Mouse (Mus musculus) heart, embryonic 16.5 days (tissue): ENCODE measurements at regions not wholly inside any gene's neighbourhood (a gene's known extent, or its start where the extent isn't known, plus 50 kb on each side); places are given as distances from the start of the nearest gene placed in this dataset.

Experiments used
- ATAC-seq: fragments of 200-750 bp; cut with Nextera tagmentation; replicated peaks from 2 replicates; pipeline ENCODE4 v1.8.0; 2017; ENCODE audit warnings: moderate number of reproducible peaks; ENCODE audit not compliant: insufficient read depth, low FRiP score; ENCODE audit errors: extremely low read depth
- H3K27ac ChIP-seq: fragments of 300-500 bp; sonication (generic); 2 replicates; pipeline ENCODE4 v1.5.1; 2014; ENCODE audit warnings: mild to moderate bottlenecking, low read length, control low read depth, moderate library complexity
- H3K27me3 ChIP-seq: fragments of 300-500 bp; sonication (generic); 2 replicates; pipeline ENCODE4 v1.6.1; 2014; ENCODE audit warnings: low read length, mixed read lengths; ENCODE audit not compliant: control insufficient read depth, insufficient read depth
- H3K36me3 ChIP-seq: fragments of 300-500 bp; sonication (generic); 2 replicates; pipeline ENCODE4 v1.6.1; 2014; ENCODE audit not compliant: control insufficient read depth, insufficient read depth
- H3K4me1 ChIP-seq: fragments of 300-500 bp; sonication (generic); 2 replicates; pipeline ENCODE4 v1.6.1; 2014; ENCODE audit warnings: low read length, mixed read lengths; ENCODE audit not compliant: control insufficient read depth, insufficient read depth
- H3K4me2 ChIP-seq: fragments of 300-500 bp; sonication (generic); 2 replicates; pipeline ENCODE4 v1.6.1; 2014; ENCODE audit warnings: low read depth, mild to moderate bottlenecking, control low read depth, low read length
- H3K4me3 ChIP-seq: fragments of 300-500 bp; sonication (generic); 2 replicates; pipeline ENCODE4 v1.5.1; 2014; ENCODE audit warnings: mild to moderate bottlenecking, control low read depth, low read length
- H3K9ac ChIP-seq: fragments of 300-500 bp; sonication (generic); 2 replicates; pipeline ENCODE4 v1.6.1; 2014; ENCODE audit warnings: low read length, control low read depth
- H3K9me3 ChIP-seq: fragments of 300-500 bp; sonication (generic); replicated peaks from 2 replicates; pipeline ENCODE4 v1.6.1; 2016; ENCODE audit warnings: low read length; ENCODE audit not compliant: control insufficient read depth
- WGBS: fragments of 180-500 bp; shearing (Covaris S2); extraction: QIAGEN DNeasy Blood & Tissue Kit; methylation state at CpG from one replicate; pipeline ENCODE4 v1.1.7; 2014; 5-methylcytosine and 5-hydroxymethylcytosine counted together

DNA sequence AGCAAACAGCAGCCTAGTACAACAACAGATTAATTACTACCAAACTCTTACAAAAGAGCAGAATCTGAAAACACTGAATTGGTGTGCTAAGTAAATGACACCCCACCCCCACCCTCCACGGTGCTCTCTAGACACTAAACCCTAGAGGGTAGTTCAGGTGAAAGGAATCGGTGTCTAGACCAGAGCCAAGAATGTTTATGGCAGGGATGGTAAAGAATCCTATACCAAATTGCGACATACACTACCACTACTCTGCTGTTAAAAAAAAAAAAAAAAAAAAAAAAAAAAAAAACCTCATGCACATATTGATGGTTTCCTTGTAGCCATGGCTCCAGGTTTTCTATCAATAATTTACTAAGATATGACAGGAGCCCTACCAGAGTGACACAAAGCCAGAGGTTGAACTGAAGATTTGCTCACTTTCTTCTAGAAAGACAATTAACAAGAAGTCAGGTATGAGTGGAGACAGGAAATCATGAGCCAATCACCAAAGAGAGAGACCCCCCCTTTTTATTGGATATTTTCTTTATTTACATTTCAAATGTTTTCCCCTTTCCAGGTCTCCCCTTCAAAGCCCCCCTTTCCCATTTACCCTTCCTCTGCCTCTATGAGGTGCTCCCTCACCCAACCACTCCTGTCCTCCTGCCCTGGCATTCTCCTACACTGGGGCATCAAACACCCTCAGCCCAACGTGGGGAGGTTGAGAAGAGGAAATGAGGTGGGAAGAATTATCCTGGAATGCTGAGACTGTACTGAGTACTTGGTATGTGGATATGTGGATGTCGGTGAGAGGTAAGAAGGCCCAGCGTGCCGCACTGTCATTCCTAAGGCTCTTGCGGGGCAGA, 87.6 kb upstream of the Cerkl start:
- no peak overlapping the region for H3K4me2 ChIP-seq
- no peak for ATAC-seq
- H3K9ac ChIP-seq = no peak overlapping the region
- H3K36me3 ChIP-seq = no peaks in the 10 kb centered on the region
- H3K27ac ChIP-seq = no peak overlapping the region; the same call in 1 of the 2 replicates
- no peak overlapping the region for H3K4me3 ChIP-seq
- 80% methylated on average over 8 of the region's 8 CpGs for WGBS
- H3K4me1 ChIP-seq = peaks cover 26% of the 10 kb centered on the region
- no peaks in the 10 kb centered on the region for H3K9me3 ChIP-seq
- no peaks in the 10 kb centered on the region for H3K27me3 ChIP-seq

GRCm38 (mm10) chr2:79544793-79545260, 88.2 kb upstream of the Cerkl start:
- no peaks in the 10 kb centered on the region for H3K9me3 ChIP-seq
- H3K4me2 ChIP-seq = no peak overlapping the region
- no peaks in the 10 kb centered on the region for H3K27me3 ChIP-seq
- no peak overlapping the region for H3K4me3 ChIP-seq
- no peak overlapping the region for H3K9ac ChIP-seq
- H3K4me1 ChIP-seq = peaks cover 26% of the 10 kb centered on the region
- 31% methylated on average over 4 of the region's 4 CpGs for WGBS
- ATAC-seq = peak; percentile 67
- H3K27ac ChIP-seq = peak overlapping the region; percentile 39
- no peaks in the 10 kb centered on the region for H3K36me3 ChIP-seq

DNA sequence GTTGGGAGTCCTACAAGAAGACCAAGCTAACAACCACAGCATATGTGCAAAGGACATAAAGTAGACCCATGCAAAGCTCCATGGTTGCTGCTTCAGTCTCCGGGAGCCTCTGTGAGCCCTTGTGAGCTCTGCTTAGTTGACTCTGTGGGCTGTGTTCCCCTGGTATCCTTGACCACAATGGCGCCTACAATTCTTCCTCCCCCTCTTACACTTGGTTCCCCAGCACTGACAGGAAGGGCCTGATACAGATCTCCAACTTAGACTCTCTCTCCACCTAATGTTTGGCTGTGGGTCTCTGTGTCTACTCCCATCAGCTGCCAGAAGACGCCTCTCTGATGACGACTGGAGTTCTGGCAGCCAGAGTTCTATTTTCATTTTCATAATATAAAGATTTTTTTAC, 88.9 kb upstream of the Itprid2 start:
- Histone ChIP-seq H3K9me3 (no peaks in the 10 kb centered on the region), H3K4me2 (no peak overlapping the region), H3K27me3 (no peaks in the 10 kb centered on the region), H3K9ac (no peak overlapping the region), H3K4me1 (peaks cover 26% of the 10 kb centered on the region), H3K27ac (no peak overlapping the region), H3K4me3 (no peak overlapping the region), H3K36me3 (no peaks in the 10 kb centered on the region)
- 75% methylated on average over 4 of the region's 4 CpGs for WGBS
- ATAC-seq = no peak

DNA sequence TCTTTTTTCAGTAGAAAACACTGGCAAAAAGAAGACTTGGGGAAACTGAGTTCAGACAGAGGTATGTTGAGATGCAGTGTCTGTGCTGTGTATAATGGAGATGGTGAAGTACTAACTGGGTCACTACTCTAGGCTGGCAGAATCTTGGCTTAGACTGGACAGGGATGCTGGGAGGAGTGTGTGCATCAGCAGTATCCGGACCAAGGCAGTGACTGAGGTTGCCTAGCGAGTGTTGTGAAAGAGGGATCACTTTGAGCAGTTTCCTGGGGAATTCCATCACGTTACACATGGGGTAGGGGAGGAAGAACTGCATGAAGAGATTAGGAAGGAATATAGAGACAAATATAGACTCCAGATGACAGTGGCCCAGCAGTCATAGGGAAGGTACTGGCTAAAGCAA, 87.9 kb upstream of the Itprid2 start:
- Histone ChIP-seq H3K9me3 (no peaks in the 10 kb centered on the region), H3K9ac (no peak overlapping the region), H3K36me3 (no peaks in the 10 kb centered on the region), H3K27ac (no peak overlapping the region), H3K27me3 (no peaks in the 10 kb centered on the region), H3K4me3 (no peak overlapping the region), H3K4me2 (no peak overlapping the region), H3K4me1 (peaks cover 26% of the 10 kb centered on the region)
- no peak for ATAC-seq
- 37% methylated on average over 3 of the region's 3 CpGs for WGBS

- Histone ChIP-seq H3K9ac (no peak overlapping the region), H3K36me3 (no peaks in the 10 kb centered on the region), H3K4me3 (no peak overlapping the region), H3K27me3 (no peaks in the 10 kb centered on the region), H3K9me3 (no peaks in the 10 kb centered on the region), H3K4me2 (no peak overlapping the region), H3K27ac (no peak overlapping the region), H3K4me1 (peaks cover 26% of the 10 kb centered on the region)
- WGBS = 59% methylated on average over 8 of the region's 8 CpGs
- ATAC-seq = no peak
Measured at GRCm38 (mm10) chr2:79548039-79548600, 87.0 kb upstream of the Itprid2 start.

DNA sequence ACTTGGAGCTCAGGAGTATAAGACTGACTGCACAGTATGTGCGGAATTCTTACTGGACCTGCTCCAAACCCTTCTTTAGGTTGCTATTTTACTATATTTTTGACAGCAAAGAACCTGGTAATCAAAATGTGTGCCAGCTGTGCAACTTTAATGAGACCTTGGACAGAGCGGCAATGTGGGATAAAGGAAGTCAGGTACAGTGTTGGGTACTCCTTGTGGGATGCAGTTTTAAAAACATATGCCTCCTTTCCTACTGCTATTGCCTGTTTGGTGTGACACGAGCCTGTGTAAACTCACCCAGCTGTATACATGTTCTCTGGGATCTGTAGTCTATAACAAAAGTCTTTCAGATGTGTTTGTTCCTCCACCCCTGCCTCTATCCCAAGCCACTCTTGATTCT, 85.4 kb upstream of the Itprid2 start:
- Histone ChIP-seq H3K9ac (no peak overlapping the region), H3K9me3 (no peaks in the 10 kb centered on the region), H3K27ac (no peak overlapping the region), H3K36me3 (no peaks in the 10 kb centered on the region), H3K27me3 (no peaks in the 10 kb centered on the region), H3K4me3 (no peak overlapping the region), H3K4me2 (no peak overlapping the region), H3K4me1 (peaks cover 20% of the 10 kb centered on the region)
- WGBS = 81% methylated on average over 3 of the region's 3 CpGs
- ATAC-seq = no peak

GRCm38 (mm10) chr2:79550432-79550831, 84.7 kb upstream of the Itprid2 start:
- ATAC-seq = no peak; the same call in 1 of the 2 replicates
- no peaks in the 10 kb centered on the region for H3K27me3 ChIP-seq
- no peak overlapping the region for H3K27ac ChIP-seq
- no peaks in the 10 kb centered on the region for H3K9me3 ChIP-seq
- H3K9ac ChIP-seq = no peak overlapping the region
- H3K36me3 ChIP-seq = no peaks in the 10 kb centered on the region
- H3K4me2 ChIP-seq = no peak overlapping the region
- peaks cover 14% of the 10 kb centered on the region for H3K4me1 ChIP-seq
- H3K4me3 ChIP-seq = no peak overlapping the region
- 85% methylated on average over 3 of the region's 3 CpGs for WGBS

DNA sequence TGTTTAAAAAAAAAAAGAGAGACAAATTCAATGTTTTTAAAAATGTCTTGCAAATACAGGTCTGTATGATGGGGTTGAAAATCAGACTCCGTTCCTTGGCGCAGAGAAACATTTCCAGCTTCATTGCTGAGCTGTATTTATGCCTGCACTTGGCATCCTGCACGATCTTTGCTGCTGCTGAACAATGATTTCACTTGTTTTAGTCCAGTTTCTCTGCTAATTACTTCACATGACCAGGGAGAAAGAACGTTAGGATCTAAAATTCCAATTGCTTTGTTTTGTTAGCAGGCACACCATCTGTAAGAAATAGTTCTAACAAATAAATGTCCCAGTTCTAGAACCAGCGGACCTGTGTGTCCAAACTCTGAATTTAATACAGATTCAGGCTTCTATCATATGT, 82.7 kb upstream of the Itprid2 start:
- no peak overlapping the region for H3K9ac ChIP-seq
- no peak for ATAC-seq
- H3K27ac ChIP-seq = no peak overlapping the region
- WGBS = 79% methylated on average over 5 of the region's 5 CpGs
- no peaks in the 10 kb centered on the region for H3K36me3 ChIP-seq
- H3K4me3 ChIP-seq = no peak overlapping the region
- no peaks in the 10 kb centered on the region for H3K9me3 ChIP-seq
- H3K4me2 ChIP-seq = no peak overlapping the region
- no peaks in the 10 kb centered on the region for H3K27me3 ChIP-seq
- H3K4me1 ChIP-seq = peaks cover 11% of the 10 kb centered on the region

GRCm38 (mm10) chr2:79555395-79555794, 79.8 kb upstream of the Itprid2 start:
- WGBS = 60% methylated on average over 2 of the region's 2 CpGs
- no peak overlapping the region for H3K9ac ChIP-seq
- no peak overlapping the region for H3K27ac ChIP-seq
- no peaks in the 10 kb centered on the region for H3K9me3 ChIP-seq
- H3K36me3 ChIP-seq = no peaks in the 10 kb centered on the region
- no peak for ATAC-seq
- H3K4me3 ChIP-seq = no peak overlapping the region
- no peak overlapping the region for H3K4me2 ChIP-seq
- H3K27me3 ChIP-seq = no peaks in the 10 kb centered on the region
- no peaks in the 10 kb centered on the region for H3K4me1 ChIP-seq
